Mouse (Mus musculus) kidney, postnatal 14 days (tissue): ENCODE measurements around the gene Abl2.
"Not testable (repeated sequence)": the region's sequence is repeated elsewhere in the genome, so short reads cannot be mapped to it uniquely, and the experiment has no call there.

Experiments
- DNase-seq: peaks from one replicate; pipeline ENCODE4 v3.0.0; 2022; ENCODE audit warnings: mixed read lengths

Gene Abl2

DNA sequence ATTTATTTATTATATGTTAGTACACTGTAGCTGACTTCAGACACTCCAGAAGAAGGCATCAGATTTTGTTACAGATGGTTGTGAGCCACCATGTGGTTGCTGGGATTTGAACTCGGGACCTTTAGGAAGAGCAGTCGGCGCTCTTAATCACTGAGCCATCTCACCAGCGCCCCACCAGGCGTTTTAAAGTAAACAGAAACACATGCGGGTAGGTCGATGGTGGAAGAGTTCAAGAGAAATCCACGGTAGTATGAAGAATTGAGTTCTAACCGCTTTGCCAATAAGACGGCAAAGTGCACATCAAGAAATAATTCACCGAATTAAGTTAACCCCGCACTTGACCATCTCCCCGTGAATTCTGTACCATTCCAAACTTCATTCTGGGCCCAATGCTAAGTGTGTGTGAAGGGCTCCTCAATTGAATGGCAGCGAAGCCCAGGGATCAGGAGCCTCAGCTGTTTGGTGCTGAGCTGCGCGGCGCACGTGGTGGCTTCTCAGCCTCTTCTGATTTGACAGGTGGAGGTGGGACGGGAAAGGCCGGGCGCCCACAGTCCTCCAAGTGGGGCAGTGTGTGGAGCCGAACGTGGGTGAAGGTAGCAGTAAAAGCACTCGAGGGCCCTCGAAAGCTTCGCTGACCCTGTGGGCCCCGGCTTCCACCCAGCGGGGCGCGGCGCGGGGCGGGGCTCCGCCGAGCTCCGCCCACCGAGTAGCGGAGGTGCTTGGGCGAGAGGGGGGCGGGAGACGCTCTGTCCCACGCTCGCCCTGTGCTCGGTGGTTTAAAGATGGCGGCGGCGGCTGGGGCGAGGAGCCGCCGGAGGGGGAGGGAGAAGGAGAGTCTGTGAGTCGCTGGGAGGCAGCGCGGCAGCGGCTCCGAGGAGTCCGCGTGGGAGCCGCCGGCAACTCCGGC lies at the start of gene Abl2:
Abl2 (plus strand) TSS at position 763 of the 907 bp plus-strand sequence.
- peak; percentile 94 for DNase-seq

DNA sequence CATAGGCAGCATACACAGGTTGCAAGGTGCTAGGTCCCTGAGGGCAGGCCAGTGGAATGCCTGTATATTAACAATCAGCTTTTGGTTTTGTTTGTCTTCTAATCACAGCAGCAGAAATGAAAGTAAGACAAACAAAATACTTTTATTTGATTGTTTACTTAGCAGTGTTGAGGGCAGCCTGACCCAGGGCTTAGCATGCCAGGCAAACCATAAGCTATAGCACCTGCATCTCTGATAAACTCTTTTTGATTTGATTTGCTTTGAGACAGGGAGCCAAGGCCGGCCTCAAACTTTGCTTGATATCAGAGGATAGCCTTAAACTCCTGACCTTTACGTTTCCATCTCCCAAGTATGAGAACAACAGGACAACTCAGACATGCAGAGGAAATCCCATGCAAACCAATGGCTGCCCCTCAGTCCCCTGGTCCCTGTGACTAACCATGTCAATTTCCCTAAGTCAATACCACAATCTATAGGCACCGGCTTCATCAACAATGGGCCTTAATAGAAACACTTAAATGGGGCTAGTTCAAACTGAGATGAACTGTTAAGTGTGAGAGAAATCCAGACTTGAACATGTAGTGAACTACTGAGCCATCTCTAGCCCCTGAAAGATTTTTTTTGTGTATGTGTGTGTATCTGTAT lies 38.3 kb upstream of the Abl2 start:
- DNase-seq, result no peak

DNA sequence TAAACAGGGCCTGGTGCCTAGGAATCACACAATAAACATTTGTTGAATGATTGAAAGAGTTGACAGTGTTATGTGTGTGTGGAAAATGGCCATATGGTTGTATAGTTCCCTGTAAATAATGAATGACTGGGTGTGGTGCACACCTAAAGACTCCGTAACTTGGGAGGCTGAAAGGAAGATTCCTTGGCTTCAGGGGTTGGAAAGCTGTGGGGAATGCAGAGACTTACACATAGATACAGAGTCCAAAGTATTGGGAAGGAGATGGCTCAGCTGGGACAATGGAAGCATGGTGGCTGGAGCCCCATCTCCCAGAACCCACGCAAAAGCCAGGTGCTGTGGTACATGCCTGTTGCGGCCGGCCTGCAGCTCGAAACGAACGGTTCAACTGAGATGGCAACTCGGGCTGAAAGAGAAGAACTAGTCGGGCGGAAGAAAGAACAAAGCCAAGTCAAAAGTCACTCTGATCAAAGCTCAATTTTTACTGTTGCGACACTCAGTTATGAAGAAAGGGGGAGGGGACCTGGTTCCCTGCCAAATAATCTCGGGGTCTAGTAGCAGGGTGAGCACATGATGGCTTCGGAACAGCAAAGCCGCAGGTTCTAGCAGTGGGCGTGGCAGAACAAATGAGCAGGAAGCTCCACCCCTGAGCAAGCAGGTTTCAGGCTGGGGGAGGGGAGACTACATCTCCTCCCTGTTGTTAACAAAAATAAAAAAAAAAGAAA lies 36.6 kb upstream of the Abl2 start:
- peak; percentile 74 for DNase-seq

DNA sequence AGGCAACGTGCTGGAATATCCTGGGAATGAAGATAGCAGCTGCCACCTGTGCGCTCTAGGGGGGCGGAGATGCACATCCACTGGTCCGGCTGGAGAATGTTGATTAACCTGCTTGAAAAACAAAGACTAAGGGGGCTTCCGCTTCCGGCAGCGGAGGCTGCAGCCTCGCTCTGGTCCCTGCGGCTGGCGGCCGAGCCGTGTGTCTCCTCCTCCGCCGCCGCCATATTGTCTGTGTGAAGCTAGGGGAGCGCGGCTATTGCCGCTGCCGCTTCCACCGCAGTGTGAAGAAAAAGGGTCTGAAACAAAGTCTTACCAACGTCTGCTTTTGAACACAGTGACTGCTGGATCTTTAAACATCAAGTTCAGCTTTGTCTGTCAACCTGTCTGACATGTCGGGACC lies 34.7 kb upstream of the Abl2 start, which contains the start of gene Gm10031:
Gm10031 (plus strand) TSS at position 171 of the 400 bp plus-strand sequence.
- not testable (repeated sequence) for DNase-seq

DNA sequence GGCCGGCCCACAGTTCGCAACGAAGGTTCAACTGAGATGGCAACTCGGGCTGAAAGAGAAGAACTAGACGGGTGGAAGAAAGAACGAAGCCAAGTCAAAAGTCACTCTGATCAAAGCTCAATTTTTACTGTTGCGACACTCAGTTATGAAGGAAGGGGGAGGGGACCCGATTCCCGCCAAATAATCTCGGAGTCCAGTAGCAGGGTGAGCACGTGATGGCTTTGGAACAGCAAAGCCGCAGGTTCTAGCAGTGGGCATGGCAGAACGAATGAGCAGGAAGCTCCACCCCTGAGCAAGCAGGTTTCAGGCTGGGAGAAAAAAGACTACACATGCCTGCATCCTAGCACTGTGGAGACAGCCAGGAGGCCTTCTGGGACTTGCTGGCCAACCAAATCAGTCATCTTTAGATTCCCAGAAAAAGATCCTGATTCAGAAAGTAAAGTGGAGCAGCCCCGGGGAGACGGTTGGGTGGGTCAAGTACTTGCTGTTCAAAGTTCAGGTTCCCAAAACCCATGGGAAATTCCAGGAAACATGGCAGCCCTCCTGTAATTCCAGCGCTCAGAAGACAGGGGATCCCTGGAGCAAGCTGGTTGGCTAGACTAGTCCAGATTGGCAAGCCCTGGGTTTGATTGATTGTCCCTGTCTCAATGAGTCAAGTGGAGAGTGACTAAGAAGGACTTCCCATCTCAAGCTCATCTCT lies 26.0 kb upstream of the Abl2 start:
- DNase-seq, result not testable (repeated sequence)

DNA sequence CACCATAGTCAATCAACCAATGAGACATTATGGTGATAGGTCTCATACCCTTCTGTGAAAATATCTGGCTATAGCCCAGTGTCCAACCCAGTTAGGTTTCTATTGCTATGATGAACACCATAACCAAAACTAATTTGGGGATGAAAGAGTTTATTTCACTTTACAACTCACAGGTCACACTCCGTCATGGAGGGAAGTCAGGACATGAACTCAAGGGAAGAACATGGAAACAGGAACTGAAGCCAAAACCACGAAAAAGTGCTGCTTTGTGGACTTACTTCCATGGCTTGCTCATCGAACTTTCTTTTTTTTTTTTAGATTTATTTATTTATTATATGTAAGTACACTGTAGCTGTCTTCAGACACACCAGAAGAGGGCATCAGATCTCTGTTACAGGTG lies 25.1 kb upstream of the Abl2 start:
- no peak for DNase-seq

DNA sequence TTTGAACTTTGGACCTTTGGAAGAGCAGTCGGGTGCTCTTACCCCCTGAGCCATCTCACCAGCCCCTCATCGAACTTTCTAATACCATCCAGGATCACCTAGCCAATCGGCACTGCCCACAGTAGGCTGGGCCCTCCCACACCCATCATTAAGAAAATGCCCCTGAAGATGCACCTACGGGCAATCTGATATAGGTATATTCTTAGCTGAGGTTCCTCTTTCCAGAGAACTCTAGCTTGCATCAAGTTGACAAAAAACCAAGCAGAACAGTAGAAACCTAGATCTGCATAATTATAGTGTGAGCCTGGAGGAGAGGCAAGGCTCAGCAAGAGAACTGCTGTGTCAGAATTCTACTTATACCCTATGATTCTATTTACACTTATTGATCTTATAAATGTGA lies 24.7 kb upstream of the Abl2 start:
- no peak for DNase-seq

DNA sequence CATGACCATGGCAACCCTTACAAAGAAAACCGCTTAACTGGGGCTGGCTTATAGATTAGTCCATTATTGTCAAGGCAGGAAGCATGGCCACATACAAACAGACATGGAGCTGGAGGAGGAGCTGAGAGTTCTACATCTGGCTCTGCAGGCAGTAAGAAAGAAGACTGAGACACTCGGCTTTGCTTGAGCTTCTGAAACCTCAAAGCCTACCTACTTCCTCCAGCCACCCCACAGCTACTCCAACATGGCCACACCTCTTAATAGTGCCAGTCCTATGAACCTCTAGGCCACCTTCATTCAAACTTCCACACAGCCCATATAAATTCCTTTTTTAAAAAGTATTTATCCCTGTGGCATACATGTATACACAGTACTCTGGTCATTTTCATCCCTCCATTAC lies 21.6 kb upstream of the Abl2 start:
- no peak for DNase-seq

DNA sequence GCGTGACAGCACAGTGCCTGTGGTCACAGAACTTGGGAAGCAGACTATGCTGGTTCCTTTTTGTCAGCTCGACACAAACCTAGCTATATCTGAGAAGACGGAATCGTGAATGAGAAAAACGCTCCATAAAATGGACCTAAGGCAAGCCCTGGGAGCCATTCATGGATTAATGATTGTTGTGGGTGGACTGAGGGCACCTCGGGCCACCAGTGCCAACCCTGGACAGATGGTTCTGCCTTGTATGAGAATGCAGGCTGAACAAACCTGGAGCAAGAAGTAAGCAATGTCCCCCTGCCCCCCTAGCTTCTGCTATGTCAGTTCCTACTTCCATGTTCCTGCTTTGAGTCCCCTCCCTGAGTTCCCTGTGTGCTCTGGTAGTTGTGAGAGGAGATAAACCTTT lies 20.9 kb upstream of the Abl2 start:
- peak; percentile 31 for DNase-seq

DNA sequence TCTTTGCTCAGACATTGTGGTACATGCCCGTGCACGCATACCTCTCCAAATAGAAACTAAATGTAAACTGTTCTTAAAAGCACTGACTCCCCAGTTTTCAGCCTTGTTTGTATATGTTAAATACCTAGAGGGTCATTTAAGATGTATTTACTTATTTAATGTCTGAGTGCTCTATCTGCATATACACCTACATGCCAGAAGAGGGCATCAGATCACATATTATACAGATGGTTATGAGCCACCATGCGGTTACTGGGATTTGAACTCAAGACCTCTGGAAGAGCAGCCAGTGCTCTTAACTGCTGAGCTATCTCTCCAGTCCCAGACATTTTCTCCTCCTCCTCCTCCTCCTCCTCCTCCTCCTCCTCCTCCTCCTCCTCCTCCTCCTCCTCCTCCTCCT lies 20.2 kb upstream of the Abl2 start:
- no peak for DNase-seq

DNA sequence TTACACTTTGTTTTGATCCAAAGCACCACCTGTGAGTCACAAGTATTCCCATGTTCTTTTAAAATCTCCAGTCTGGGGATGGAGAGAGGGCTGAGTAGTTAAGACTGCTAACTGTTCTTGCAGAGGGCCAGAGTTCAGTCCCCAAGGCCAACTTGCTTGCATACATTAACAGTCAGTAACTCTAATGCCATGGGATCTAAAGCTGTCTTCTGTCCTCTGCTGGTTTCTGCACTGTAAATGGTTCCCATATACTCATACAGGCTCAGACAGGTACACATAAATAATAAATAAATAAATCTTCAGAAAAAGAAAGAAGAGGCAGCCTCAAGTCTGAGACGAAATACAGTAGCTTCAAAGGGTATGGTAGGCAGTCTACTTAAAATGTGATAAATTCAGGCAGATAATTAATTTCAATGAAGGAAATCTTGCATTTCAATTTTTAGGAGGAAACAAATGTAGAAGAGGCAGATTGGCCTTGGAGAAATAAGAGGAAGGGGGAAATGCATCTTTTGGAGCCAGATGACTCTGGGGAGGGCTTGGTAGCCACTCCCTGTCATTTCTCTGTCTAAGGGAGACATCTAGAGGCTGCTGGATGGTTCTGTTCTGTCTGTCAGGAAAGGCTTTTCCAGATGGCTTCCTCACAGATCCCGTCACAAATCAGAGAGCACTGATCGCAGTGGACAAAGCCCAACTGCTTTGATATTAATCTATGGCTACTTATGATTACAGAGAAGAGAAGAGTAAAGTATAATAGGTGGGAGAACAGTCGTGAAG lies 18.6 kb upstream of the Abl2 start:
- peak; percentile 43 for DNase-seq

DNA sequence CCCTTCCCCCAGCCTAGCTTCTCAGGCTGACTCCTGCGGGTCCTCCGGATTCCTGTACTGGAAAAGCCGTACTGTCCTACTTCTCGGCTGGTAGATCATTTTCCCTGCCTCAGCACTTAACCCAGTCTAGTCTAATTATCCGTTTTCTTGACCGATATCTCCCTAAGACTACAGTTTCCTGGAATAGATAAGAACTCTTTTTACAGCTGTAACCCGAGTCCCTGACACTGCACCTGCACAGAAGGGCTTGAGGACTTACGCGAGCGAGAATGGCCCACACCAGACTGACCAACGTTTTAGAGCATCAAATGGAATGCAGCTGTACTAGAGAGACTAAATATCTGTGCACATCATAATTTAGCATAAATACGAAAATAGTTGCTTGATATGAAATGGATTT lies 14.6 kb upstream of the Abl2 start:
- no peak for DNase-seq

DNA sequence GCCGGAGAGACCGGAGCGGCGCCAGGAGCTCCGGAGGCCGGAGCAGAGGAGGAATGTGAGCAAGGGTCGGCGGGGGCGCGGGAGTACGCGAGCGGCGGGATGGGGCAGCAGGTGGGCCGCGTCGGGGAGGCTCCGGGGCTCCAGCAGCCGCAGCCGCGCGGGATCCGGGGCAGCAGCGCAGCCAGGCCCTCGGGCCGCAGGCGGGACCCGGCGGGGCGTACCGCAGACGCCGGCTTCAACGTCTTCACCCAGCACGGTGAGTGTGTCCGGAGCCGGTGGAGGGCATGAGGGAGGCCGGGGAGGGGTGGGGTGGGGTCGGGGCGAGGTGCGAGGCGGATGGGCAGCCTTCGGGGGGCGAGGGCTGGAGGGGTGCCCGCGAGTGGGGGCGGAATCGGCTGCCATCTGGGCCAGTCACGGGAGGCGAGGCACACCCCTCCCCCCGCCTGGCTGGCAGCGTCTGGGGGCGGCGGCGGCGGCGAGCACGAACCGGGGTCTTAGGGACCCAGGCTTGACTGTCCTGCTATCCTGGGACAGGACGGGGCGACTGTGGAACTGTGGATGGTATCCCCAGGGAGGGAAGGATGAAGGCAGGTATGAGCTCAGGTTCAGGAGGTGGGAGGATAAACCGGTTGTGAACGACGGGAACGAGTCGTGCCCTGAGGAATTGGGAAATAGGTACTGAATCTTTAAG lies 509 bp downstream of the Abl2 start:
- DNase-seq, result peak; percentile 54

DNA sequence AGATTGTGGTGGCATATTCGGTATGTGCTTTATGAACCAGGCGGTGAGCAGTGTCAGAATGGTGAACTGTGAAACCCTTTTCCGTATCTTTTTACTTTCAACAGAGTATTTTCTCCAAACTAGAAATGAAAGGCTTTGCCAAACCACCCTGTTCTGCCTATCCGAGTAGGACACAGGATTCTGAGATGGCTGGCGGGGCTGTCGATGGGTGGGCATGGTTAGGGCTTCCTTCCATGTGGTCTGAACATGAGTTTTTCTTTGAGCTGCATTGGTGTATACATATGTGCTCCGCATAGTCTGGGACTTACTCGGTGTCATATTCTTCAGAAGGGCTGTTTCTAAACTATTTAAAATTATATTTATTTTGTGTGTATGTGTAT lies 1.0 kb downstream of the Abl2 start:
- no peak for DNase-seq

DNA sequence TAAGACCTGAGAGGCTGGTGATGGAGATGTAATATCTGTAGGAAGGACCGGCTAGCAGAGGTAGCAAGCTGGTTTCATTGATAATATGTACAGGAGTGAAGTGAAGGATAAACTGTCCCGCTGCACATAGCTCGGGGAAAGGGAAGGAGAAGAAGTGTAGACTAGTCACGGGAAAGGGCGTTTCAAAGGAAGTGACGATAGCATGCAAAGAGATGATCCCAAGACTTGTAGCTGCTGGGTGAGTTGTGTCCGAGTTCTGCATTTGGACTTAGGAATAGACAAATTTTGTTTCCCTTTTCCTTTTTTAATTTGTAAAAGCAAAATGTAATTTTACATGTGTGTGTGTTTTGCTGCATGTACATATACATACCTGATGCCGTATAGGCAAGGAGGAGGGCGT lies 1.9 kb downstream of the Abl2 start:
- DNase-seq, result no peak

DNA sequence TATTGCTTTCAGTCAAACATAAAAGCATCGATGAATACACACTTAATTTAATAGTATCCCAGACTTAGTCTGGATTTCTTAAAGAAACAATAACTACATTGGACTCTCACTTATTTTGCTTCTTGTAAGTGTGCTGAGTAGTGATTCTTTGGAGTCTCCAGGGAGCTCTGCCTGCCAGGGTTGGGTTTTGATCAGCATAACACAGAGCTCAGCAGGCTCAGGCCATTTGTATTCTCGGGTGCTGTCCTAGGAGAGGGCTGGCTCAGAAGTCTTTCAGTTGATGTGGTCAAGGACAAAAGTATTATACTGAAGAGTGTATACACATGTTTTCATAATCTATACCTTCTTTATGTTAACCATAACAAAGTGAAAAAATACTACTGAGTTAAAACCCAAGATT lies 6.7 kb downstream of the Abl2 start:
- DNase-seq, result no peak

DNA sequence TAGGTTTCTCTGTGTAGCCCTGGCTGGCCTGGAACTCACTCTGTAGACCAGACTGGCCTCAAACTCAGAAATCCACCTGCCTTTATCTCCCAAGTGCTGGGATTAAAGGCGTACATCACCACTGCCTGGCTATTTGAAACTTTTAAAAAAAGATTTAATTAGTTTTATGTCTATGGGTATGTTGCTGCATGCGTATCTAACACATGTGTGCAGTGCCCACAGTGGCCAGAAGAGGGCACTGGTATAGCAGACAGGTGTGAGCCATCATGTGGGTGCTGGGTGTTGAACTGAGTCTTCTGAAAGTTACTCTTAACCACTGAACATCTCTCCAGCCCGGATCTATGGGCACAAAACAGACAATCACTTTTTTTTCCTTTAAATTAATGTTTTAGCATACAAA lies 7.5 kb downstream of the Abl2 start:
- peak; percentile 20 for DNase-seq

DNA sequence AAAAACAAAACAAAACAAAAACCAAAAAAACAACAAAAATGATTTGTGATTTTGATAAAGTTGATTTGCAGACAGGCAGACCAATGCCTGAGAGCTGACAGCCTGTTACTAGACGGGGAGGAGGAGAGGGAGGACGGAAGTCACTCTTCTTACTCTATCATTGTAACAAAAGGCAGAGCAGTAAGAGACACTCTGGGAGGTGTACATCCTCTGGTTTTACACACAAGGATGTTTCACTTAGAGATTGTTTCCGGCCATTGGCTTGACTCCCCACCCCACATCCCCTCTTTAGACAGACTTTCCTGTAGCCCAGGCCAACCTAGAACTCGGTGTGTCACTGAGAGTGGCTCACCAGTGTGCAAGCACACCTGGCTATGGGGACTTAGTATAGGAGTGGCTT lies 11.0 kb downstream of the Abl2 start:
- no peak for DNase-seq

DNA sequence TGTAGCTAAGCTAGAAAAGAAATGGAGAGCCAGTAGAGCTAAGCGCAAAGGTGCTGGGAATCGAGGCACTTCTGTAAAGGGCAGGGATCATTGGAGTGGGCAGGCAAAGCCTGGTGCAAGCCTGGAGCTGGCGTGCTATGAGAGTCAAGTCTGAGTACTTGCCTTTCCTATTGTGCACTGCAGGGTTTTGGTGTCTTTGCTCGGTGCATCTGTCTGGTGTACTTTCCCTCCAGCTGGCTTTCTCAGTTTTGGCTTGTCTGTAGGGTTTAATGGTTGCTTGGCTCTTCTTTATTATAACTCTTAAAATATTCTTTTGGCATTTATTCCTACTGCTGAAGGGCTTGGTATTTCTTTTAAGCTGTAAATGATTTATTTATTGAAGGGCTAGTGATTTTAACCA lies 14.4 kb downstream of the Abl2 start:
- no peak for DNase-seq

DNA sequence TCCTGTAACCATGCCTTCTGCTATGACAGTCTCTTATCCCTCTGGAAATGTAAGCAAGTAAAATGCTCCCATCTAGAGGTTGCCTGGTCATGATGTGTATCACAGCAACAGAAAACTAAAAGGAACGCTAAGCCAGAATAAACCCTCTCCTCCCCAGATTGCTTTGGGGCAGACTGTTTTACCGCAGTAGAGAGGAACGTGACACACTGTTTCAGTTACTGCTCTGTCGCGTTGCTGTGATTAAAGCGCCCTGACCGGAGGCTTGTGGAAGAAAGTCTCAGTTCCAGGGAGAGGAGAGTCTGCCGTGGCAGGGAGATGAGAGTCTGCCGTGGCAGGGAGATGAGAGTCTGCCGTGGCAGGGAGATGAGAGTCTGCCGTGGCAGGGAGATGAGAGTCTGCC lies 22.6 kb downstream of the Abl2 start:
- DNase-seq, result no peak

DNA sequence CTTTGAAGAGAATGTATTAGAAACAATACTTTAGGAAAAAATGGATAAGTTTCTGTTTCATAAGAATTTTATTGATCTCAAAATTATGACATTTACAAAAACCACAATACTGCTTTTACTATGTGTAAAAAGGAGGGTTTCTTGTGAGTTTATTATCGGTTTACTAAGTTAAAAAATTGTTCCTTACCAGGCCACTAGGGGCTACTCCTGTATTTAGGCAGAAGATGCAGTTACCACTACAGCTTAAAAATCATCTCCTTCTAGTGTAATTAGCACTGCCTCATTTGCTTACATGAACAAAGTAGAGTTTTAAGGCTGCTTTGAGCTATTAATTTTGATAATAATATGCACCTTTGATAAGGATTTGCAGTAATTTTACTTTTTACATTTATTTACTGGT lies 25.6 kb downstream of the Abl2 start:
- DNase-seq, result no peak

DNA sequence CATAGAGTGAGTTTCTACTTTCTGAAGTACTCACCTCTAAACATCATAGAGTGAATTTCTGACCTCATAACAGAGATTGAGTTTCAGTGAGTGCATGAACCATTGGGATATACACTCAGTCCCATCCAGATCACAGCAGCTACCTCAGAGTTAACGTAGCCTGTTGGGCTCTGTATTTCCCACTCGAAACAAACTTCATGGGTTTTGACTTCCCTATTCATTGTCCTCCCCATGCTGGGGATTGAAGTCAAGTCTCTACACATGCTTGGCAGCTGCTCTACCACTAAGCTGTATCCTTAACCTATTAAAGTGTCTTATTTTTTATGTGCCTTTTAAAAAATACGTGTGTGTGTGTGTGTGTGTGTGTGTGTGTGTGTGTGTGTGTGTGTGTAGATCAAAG lies 26.9 kb downstream of the Abl2 start:
- no peak for DNase-seq
